ENCODE assay signal across 15 mouse cellular contexts in genomic region chr1:191724385-191725061, GRCm38 (mm10). TPM values are rescaled to one million over a fixed set of nuclear protein-coding genes. Genes with fewer than 3 reads are reported as not detected.
A peak's percentile ranks its signal among the peaks of the same experiment; 100 is the strongest.
DNase-seq lines count a peak whose midpoint lies in the region; ATAC-seq and TF ChIP-seq lines count a peak whose summit lies in the region.
"Had no signal": no experiment of that assay in that cellular context is flagged by ENCODE, and none has a peak within 500 bp of the region (broad histone marks: within the 10 kb centered on the region; RNA-seq: fewer than 3 reads in every experiment).

No protein-coding gene starts in this region.

- H3K4me3 ChIP-seq in bone marrow macrophage, adult 2 months (ENCODE audit: insufficient read depth, low read length) = peak overlapping the region; percentile 56
- peak overlapping the region; percentile 16; the same call in 1 of the 2 replicates for H3K4me3 ChIP-seq in macrophage (ENCODE audit: inconsistent target)
- no peak overlapping the region for H3K4me3 ChIP-seq in forebrain, postnatal 0 days (ENCODE audit: low read depth, low read length)
- no peak overlapping the region for H3K4me3 ChIP-seq in layer of hippocampus, adult 2 months
- H3K4me3 ChIP-seq: limb, embryonic 15.5 days; neural tube, embryonic 12.5 days had no signal

- 13% methylated on average over 12 of the region's 12 CpGs for WGBS in macrophage (ENCODE audit: missing documents)
- WGBS in forebrain, postnatal 0 days = 76% methylated on average over 12 of the region's 12 CpGs

- intact Hi-C loops in left cerebral cortex, postnatal 36 days (cut with DNase I) = loop anchor here (5.0 kb wide), 4 partner anchors 38 to 327 kb away; no protein-coding TSS in a partner anchor

- no peak for ATAC-seq in forebrain, postnatal 0 days

- peak; percentile 23 to 38 for DNase-seq in spleen, adult 18-20 months
- DNase-seq in spleen, adult 12 weeks (ENCODE audit: low spot score) = no peak
- no peak for DNase-seq in forebrain, postnatal 0 days
- DNase-seq in left cerebral cortex, postnatal 36 days (ENCODE audit: low spot score in 2 of 2) = no peak
- no peak for DNase-seq in layer of hippocampus, adult 2 months (ENCODE audit: low spot score in 2 of 2)
- DNase-seq: cerebellum, adult 8-10 months; embryo, embryonic 11 days; heart, postnatal 14 days; kidney, postnatal 25 days; midbrain, embryonic 14.5 days had no signal

- no peak overlapping the region for H3K4me2 ChIP-seq in forebrain, postnatal 0 days (ENCODE audit: low read depth)
- H3K4me2 ChIP-seq: limb, embryonic 15.5 days; neural tube, embryonic 12.5 days had no signal

- no peak for TF ChIP-seq POLR2A in bone marrow macrophage, adult 2 months (IDR thresholded peaks at IDR 0.05; ENCODE audit: borderline replicate concordance, low read depth, low read length)

- no peaks in the 10 kb centered on the region; the same call in 1 of the 2 replicates for H3K36me3 ChIP-seq in macrophage (ENCODE audit: inconsistent target)
- peaks cover 15% of the 10 kb centered on the region for H3K36me3 ChIP-seq in forebrain, postnatal 0 days (ENCODE audit: insufficient read depth)

- H3K79me2 ChIP-seq in macrophage (ENCODE audit: inconsistent target) = peaks cover 45% of the 10 kb centered on the region

- H3K27me3 ChIP-seq in forebrain, postnatal 0 days (ENCODE audit: insufficient read depth, low read length) = no peaks in the 10 kb centered on the region
- H3K27me3 ChIP-seq: limb, embryonic 15.5 days; neural tube, embryonic 12.5 days had no signal

- H3K27ac ChIP-seq in bone marrow macrophage, adult 2 months (ENCODE audit: insufficient read depth, low read depth, low read length) = peak overlapping the region; percentile 79
- peak overlapping the region; percentile 52 for H3K27ac ChIP-seq in macrophage
- no peak overlapping the region for H3K27ac ChIP-seq in forebrain, postnatal 0 days (ENCODE audit: low read depth, low read length)
- no peak overlapping the region for H3K27ac ChIP-seq in layer of hippocampus, adult 2 months
- H3K27ac ChIP-seq: left cerebral cortex, adult 2 months; limb, embryonic 15.5 days; neural tube, embryonic 12.5 days had no signal

- TF ChIP-seq CTCF in bone marrow macrophage, adult 2 months (IDR thresholded peaks at IDR 0.05; ENCODE audit: low read depth, low read length) = no peak
- no peak for TF ChIP-seq CTCF in forebrain, postnatal 0 days (IDR thresholded peaks at IDR 0.05; ENCODE audit: low read depth)
- no peak for TF ChIP-seq CTCF in layer of hippocampus, adult 2 months (conservative IDR thresholded peaks at IDR 0.05)

- no peak overlapping the region for H3K9ac ChIP-seq in forebrain, postnatal 0 days
- H3K9ac ChIP-seq: limb, embryonic 15.5 days; neural tube, embryonic 12.5 days had no signal

- no peaks in the 10 kb centered on the region for H3K9me3 ChIP-seq in forebrain, postnatal 0 days (ENCODE audit: low read length)
- H3K9me3 ChIP-seq: limb, embryonic 15.5 days; neural tube, embryonic 12.5 days had no signal

- peaks cover 7% of the 10 kb centered on the region for H3K4me1 ChIP-seq in bone marrow macrophage, adult 2 months (ENCODE audit: control insufficient read depth, insufficient read depth, low read length)
- no peaks in the 10 kb centered on the region for H3K4me1 ChIP-seq in forebrain, postnatal 0 days (ENCODE audit: insufficient read depth)

RNA-seq across cellular contexts. Expression of gene Lpgat1, which starts 6.9 kb away (rescaled TPM):
- polyA plus RNA-seq in bone marrow macrophage, adult 2 months (2012; ENCODE audit: insufficient read depth, insufficient read length, missing spikeins) = 23.0 and 24.6 TPM in 2 replicates
- 10 to 100 TPM; 15.6 to 53.3 (median 34.7) TPM for total RNA-seq in macrophage (2018; cell fraction: chromatin; rRNA removed)
- total RNA-seq in macrophage (2018; cell fraction: cytosol; rRNA removed) = 10 to 100 TPM; 15.9 to 44.7 (median 28.1) TPM
- total RNA-seq in macrophage (2018; cell fraction: nucleus; rRNA removed) = 10 to 100 TPM; 20.2 to 64.0 (median 39.0) TPM
- polyA plus RNA-seq in macrophage (2018) = 23.5 to 29.2 TPM (median 26.3 TPM) in 3 replicates
- 55.8 and 73.8 TPM in 2 replicates for total RNA-seq in forebrain, postnatal 0 days (2014; rRNA removed)
- polyA plus RNA-seq in forebrain, postnatal 0 days (2015; fragmentation: Nextera tagmentation; extraction: Ambion mirVana) = 30.1 and 46.6 TPM in 2 replicates
- total RNA-seq in left cerebral cortex, postnatal 36 days (2021) = 100 to 1,000 TPM; 181 TPM
- 100 to 1,000 TPM; 128 to 129 TPM for total RNA-seq in layer of hippocampus, adult 2 months (2021)

Comparison
In these comparisons a context has a peak if more than half of its experiments do, and no peak if none do; other contexts are left out.
1. DNase-seq: peak in spleen, adult 18-20 months (2 of 2); none in spleen, adult 12 weeks (single experiment), forebrain, postnatal 0 days (single experiment), left cerebral cortex, postnatal 36 days (0 of 2) and layer of hippocampus, adult 2 months (0 of 2).
2. H3K27ac ChIP-seq: peak in bone marrow macrophage, adult 2 months (single experiment) and macrophage (single experiment); none in forebrain, postnatal 0 days (single experiment) and layer of hippocampus, adult 2 months (single experiment).
3. H3K4me3 ChIP-seq: peak in bone marrow macrophage, adult 2 months (single experiment) and macrophage (single experiment); none in forebrain, postnatal 0 days (single experiment) and layer of hippocampus, adult 2 months (single experiment).